Mouse (Mus musculus): ENCODE data around the gene D030056L22Rik.

D030056L22Rik gene

DNA sequence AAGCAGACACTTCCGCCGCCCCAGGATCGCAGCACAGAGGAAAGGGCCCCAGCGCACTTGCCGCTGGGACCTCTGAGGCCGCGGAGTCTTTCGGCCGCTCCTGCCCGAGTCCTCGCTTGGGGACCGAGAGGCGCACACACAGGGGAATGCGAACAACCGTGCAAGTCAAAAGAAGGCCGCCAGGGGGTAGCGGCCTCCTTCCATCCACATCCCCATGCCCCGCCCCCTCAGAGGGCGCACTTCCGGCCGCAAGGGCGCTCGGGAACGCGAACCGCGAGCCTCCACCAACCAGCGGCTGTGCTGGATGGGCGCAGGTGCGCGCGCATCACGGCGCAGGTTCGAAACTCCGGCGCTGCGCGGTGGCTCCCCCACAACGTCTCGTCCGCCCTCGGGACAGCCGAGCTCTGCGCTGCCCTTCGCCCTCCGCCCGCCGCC lies at the start of gene D030056L22Rik:
D030056L22Rik (plus strand) TSS at position 328 of the 435 bp plus-strand sequence.
- peak; percentile 98 for DNase-seq (ENCODE audit: low spot score)

DNA sequence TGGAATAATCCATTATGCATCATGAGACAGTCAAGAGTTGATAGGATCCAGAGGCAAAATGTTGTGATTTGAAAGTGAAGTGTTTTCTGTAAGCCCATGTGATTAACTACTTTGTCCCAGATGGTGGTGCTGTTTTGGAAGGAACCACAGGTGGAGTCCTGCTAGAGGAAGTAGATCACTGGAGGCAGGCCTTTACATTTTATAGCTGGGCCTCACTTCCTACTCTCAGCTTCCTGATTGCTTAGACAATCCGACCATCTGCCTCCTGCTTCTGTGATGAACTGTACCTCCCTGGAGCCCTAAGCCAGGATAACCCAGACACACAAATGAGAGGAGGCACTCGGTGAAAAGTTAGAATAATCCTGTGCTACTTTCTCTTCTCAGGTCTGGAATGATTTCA lies 49.1 kb upstream of the D030056L22Rik start:
- no peak for DNase-seq (ENCODE audit: low spot score)

DNA sequence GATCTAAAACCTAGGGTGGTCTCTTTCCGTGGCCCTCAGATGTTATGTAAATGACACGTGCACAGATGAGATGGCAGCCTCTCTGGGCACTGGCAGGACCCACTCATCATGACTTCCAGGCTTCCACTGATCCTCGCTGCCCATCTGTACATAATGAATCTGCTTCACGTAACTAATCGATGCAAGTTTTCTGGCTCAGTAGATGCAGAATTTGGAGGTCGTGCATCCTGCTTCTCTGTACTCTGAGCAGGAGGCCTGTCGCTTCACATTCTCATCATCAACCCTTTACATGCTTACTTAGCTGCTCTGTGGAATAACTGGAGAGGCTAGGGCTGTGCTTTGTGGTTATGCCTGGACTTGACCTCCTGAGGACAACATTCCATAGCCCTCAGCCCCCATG lies 46.0 kb upstream of the D030056L22Rik start:
- no peak for DNase-seq (ENCODE audit: low spot score)

DNA sequence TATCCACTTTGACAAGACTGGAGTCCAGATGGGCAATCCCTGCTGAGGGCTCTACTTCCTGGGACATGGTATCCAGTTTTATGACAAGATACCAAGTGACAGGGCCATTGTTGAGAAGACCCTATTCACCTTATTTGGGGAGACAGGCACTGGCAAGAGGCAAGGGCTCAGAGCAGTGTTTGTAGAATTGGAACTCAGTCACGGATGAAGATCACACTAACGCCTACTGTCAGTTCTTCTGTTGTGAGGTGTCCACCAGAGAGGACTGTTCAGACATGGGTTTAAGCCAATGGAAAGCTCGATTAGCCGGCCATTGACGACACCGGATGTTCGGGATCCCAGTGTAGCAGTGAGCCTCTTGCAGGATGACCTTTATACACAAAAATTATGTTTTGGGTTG lies 43.4 kb upstream of the D030056L22Rik start:
- no peak for DNase-seq (ENCODE audit: low spot score)

DNA sequence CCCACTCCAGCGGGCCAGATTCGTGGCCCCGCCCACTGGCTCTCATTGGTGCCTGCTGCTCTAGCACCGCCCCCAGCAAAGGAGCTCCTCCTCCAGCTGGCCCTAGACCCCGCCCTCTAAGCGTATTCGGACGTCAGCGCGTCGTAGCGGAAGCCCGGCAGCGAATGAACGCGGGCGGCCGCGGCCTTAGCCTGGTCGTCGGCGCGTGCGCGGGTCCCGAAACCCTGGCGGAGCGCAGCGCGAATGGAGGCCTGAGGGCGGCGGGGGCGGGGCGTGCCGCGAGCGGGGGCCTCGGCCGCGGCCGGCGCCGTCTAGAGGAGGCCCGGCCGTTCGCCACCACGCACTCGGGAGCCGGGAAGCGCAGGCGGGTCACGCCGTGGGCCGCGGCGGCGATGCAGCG lies 42.4 kb upstream of the D030056L22Rik start, which contains the start of gene Carnmt1:
Carnmt1 (plus strand) TSS at position 157 of the 400 bp plus-strand sequence.
- DNase-seq (ENCODE audit: low spot score), result peak; percentile 99

DNA sequence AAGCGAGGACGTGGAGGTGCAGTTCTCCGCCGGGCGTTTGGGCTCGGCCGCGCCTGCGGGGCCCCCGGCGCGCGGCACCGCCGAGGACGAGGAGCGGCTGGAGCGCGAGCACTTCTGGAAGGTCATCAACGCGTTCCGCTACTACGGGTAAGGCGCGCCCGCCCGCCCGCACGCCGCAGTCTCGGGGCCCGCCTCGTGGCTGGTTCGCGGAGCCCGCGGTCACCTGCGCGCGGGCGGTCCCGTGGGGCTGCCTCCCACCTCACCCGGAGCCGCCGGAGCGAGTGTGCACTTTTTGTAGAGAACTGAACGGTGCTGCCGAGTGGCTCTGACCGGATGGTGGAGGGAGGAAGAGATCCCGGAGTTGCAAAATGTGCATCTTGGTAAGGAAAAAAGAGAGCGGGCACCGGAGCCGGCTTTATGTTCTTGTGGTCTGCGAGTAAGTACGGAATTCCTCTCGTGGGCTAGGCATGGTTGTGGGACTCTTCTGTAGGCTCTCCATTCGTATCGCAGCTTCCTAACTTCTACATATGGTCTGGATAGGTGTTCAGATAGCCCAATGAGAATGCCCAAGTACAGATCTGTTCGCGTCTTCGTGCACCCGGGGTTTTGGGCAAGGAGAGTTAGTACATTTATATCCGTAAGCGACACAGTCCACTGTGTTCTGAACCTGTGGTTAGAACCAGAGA lies 41.8 kb upstream of the D030056L22Rik start:
- peak; percentile 48 for DNase-seq (ENCODE audit: low spot score)

DNA sequence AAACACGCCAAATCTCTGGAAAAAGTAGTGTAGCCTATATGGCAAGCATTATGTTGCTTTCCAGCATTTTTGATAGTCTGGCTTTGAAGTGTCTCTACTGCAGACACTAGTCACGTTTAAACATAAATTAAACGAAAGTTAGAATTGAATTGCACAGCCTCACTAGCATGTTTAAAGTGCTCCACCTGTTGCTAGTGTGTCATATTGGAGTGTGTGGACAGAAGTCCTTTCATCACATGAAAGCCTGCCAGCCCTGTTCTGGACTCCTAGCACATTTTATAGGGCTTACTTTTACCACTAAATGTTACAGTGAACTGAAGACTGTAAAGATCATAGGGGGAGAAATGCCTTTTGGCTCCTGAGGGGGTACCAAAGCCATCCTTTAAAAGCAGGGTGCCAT lies 40.5 kb upstream of the D030056L22Rik start:
- no peak for DNase-seq (ENCODE audit: low spot score)

DNA sequence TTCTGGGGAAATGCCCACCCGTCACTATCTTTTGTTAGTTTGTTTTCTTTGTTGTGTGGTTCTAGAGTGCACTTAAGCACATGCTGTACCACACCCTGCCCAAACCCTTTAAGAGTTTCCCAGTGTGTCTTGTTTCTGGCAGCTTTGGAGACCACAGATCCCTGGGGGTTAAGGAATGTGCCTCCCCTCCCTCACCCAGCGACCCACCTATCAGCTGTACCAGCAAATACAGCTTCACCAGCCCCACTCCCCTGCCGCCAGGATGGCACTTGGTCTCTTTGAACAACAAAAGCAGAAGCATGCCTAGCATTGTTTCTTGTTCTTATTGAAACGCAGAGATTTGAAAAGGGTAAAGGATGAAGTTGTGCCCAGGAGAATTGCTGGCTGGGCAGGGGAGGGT lies 39.9 kb upstream of the D030056L22Rik start:
- no peak for DNase-seq (ENCODE audit: low spot score)

DNA sequence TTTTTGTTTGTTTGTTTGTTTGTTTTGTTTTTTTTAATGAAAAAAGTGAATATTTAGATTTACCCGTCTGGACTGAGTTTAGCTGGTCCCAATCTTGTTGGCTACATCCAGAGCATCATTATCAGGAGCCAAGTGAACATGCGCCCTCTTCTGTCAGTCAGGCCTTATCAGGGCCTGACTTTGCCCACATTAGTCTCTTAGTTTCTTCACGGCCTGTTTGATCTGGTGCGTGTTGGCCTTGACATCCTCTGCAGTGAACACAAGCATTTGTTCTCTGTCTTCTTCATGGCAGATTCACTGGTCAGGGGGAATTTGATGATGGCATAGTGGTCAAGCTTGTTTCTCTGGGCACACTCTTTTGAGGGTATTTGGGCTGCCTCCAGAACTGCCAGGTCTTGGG lies 30.9 kb upstream of the D030056L22Rik start:
- DNase-seq (ENCODE audit: low spot score), result no peak

DNA sequence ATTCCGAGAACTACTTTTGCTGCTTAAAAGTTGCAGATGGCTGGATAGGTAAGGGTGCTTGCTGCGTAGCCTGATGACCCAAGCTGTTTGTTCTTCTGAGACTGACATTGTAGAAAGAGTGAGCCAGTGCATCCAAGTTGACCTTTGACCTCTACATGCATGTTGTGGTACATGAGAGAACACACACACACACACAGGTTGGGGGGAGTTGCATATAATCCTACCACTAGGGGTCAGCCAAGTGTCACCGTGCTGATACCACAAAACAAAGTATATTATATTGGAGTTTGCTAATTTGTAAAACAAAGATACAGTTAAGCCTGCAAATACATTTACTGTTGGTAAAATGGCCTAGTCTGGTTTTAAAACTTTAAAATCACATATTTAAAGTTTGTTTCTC lies 25.4 kb upstream of the D030056L22Rik start:
- no peak for DNase-seq (ENCODE audit: low spot score)

DNA sequence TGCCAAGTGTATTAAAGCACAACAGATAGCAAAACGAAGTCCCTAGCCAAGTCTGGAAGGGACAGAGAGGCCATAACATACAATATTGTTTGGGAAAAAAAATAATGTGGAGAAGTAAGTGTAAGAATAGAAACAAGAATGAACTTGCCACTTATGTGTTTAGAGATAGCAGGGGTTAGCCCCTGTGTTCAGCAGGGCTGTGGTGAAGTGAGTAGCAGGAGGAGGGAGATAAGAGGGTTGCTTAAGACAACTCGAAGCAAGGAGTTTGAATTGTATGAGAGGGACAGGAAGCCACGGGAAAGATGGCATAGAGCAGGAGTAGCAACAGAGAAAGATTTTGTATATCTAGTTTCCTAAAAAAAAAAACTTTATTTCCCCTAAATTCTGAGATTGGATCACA lies 20.8 kb upstream of the D030056L22Rik start:
- DNase-seq (ENCODE audit: low spot score), result no peak

DNA sequence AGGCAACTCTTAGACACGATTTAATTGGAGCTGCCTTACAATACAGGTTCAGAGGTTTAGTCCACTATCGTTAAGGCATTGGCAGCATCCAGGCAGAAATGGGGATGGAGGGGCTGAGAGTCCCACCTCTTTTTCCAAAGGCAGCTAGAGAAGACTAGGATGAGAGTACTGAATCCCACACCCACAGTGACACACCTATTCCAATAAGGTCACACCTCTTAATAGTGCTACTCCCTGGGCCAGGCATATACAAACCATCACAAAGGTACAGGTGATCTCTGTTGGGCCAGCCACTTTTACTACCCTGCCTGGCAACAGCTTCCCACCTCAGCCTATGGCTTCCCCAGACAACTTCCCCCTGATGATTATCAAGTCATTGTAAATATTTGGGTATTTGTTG lies 20.2 kb upstream of the D030056L22Rik start:
- DNase-seq (ENCODE audit: low spot score), result no peak

DNA sequence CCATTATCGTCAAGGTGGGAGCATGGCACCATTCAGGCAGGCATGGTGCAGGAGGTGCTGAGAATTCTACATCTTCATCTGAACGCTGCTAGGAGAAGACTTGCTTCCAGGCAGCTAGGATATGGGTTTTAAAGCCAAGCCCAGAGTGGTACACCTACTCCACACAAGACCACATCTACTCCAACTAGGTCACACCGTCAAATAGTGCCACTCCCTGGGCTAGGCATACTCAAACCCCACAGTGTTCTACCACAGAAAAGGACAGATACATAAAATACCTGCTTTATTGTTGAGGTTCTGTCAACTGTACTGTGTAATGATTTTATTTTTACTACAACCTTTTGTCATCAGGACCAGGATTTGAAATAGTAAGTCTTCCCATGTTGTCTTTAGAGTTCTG lies 17.9 kb upstream of the D030056L22Rik start:
- DNase-seq (ENCODE audit: low spot score), result no peak

DNA sequence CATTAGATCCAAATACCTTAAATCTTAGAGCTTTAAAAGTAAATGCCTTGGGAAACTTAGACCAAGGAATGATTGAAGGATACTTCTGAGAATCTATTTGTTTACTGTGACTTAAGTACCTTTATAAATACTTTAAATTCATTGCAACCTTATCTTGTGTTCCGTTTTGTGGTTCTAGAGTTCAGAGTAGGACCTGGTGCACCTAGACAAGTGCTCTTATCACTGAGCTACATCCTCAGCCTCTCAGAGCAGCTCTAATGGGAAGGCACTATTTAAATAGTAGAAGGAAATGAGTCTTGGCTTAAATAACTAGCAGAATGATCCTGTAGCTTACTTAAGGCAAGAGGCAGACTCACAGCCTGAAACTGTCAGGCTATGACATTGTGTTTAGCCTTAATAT lies 17.4 kb upstream of the D030056L22Rik start:
- DNase-seq (ENCODE audit: low spot score), result no peak

DNA sequence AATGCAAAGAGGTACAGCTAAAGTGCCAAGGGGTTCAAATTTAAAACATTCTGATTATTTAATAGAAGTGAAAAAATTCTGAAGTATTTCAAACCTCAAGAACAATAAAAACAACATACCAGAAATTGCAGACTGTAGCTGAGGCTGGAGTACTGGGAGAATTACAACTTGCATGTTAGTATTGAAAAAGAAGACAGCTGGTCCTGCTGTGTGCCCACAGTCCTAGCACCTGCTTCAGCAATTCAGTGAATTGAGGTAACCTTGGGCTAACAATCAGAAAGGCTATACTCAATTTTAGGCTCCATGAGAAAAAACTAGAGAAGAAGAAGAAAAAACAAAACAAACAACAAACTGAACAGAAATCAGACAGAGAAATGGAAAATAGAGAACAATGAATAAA lies 4.9 kb upstream of the D030056L22Rik start:
- DNase-seq (ENCODE audit: low spot score), result no peak

DNA sequence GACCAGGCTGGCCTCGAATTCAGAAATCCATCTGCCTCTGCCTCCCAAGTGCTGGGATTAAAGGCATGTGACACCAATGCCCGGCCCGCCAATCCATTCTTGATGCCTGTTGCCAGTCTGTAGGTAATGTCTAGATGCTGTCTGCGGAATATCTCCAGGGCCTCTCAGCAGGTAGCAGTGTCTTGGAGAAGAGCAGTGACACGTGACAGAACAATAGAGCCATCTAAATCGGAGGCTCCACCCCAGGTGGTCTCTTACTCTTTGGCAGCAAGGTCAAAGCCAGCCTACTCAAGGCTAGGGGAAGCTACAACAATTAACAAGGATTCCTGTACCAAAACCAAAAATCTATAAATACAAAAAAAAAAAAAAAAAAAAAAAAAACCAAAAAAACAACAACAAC lies 2.1 kb upstream of the D030056L22Rik start:
- DNase-seq (ENCODE audit: low spot score), result no peak

DNA sequence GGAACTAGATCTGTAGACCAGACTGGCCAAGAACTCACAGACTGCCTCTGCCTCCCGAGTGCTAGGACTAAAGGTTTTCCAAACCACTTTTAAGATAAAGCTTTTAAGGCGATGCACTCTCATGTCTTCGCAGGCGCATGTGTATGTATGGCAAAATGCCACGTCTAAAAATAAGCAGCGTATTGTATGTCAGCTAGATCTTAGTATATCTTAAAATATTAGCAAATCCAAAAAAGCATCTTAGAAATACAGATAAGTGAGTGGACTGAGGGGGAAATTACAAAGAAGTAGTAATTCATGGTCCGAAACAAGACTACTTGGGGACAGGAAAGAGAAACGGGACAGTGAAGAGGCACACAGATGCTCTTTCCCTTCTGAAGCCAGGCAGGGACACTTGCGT lies 1.4 kb upstream of the D030056L22Rik start:
- no peak for DNase-seq (ENCODE audit: low spot score)

DNA sequence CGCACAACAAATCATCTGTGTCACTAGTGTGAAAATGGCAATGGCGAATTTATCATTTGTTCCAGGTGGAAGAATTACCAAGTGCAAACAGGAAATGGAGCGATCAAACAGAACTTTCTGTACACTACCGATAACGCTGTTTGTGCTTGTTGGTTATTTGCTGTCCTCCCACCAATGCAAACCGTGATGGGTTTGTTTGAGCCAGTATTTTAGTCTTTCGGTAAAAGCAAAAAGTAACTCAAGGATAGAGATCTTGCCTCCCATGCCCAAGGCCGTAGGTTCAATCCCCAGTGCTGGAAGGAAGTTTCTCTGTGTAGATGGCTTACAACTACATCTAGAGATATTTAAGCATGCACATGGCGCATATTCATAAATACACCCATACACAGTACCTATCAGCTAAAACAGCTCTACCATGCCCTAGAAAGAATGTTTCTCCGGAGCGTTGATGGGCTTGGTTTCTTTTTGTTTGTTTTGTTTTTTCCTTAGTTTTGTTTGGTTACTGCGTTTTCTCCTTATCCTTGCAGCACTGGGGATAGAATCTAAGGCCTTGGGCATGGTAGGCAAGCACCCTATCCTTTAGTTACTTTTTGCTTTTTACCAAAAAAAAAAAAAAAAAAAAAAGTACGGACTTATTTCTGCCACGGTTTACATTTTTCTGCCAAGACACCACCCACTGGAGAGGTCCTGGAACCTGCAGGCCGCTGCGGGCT lies 684 bp upstream of the D030056L22Rik start:
- no peak for DNase-seq (ENCODE audit: low spot score)

DNA sequence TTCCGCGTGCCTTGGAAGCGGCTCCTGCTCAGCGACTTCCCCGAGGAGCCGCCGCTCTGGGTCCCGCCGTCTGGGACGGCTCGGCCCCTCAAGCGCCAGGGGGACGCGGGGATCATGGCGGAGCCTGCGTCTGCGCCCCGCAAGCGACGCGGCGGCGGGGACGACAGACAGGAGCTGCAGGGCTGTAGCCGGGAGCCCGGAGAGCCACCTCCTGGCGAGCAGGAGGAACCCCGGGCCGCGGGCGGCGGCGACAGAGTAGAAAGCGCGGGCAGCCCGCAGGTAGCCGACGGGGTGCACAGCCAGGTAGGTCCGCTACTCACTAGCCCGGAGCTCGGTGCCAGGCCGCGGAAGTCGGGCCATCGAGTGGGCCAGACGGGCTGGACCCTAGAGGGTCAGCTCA lies 364 bp downstream of the D030056L22Rik start:
- DNase-seq (ENCODE audit: low spot score), result peak; percentile 62

DNA sequence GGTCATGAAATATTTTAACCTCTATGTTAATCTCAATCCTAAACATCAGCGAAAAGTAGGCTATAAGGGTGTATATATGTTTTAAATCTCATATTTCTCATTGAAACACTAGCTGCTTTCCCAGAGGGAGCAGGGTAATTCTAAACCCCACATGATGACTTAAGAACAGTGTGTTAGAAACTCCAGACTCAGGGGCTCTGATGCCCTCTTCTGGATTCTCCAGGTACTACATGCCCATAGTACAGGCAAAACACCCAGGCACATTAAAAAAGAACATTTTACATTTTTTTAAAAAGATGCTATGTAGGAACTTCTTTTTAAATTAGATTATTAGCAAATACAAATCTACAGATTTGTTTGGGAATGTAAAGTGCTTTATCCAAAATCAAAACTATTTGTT lies 3.4 kb downstream of the D030056L22Rik start:
- DNase-seq (ENCODE audit: low spot score), result peak; percentile 15

DNA sequence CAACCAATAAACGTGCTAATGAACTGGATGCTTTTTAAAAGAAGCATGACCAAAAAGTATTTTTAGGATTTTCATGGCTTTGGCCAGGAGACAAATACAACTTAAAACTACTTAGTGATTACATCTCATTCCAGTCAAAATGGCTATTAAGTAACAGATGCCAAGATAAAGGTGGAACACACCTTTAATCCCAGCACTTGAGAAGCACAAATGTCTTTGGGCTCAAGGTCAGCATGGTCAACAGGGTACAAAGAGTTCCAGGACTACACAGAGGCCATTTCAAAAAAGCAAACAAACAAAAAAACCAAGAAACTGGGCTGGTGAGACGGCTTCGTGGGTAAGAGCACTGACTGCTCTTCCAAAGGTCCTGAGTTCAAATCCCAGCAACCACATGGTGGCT lies 7.3 kb downstream of the D030056L22Rik start:
- no peak for DNase-seq (ENCODE audit: low spot score)

DNA sequence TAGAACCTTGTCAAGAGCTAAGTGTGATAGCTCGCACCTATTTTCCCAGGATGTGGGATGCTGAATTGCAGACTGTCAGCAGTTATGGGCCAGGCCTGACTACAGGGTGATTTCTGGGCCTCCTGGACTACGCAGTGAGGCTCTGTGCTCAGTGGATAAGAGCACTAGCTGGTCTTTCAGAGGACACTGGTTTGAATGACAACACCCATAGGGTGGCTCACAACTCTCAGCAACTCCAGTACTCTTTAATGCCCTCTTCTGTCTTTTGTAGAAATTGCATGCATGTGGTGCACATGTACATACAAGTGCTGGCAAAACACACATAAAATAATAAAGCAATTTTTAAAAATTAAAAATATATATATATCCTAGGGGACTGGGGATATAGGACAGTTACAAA lies 12.2 kb downstream of the D030056L22Rik start:
- DNase-seq (ENCODE audit: low spot score), result no peak

DNA sequence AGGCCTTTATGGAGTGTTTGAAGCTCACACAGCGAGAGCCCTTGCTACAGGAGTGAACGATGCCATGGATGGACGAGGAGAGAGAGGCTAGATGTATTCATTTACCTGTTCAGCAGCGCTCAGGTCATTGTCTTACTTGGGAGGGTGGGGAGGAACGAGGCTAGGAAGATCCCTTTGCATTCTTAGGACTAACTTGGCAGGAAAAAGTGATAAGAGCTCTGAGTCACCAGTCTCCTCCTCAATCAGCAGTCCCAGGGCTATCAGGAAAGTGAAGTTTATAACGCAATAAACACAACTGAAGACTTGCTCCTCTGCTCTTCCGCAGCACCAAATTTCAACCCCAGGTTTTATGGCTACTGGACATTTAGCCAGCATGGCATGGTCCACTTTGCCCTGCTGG lies 17.3 kb downstream of the D030056L22Rik start:
- DNase-seq (ENCODE audit: low spot score), result no peak

DNA sequence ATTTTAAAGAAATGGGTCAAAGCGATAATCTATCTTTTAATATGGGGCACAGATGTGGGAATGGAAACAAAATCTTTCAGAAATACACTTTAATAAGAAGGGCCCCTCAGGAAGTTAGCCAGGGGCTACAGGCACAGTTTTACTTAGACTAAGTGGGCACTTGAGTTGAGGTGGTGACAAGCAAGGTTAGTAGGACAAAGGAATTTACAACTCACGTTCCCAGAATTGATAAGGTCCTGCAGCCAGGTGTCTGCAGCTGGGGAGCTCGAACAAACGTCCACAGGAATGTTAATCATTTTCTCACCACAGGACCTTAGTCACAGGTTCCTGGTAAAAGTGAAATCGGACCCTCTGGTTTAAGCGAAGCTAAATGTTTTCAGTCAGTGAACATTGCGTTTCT lies 18.1 kb downstream of the D030056L22Rik start:
- no peak for DNase-seq (ENCODE audit: low spot score)
